Mouse (Mus musculus) myocyte (in vitro differentiated cells): ENCODE measurements around the gene Nubp1. TPM values are rescaled to one million over a fixed set of nuclear protein-coding genes. Genes with fewer than 3 reads are reported as not detected.

Source experiments
- H3K27me3 ChIP-seq: one replicate; pipeline ENCODE4 v1.6.1; 2011; ENCODE audit not compliant: control insufficient read depth, insufficient read depth, insufficient read length
- H3K36me3 ChIP-seq: one replicate; pipeline ENCODE4 v1.6.1; 2011; ENCODE audit not compliant: control insufficient read depth, insufficient read depth
- H3K4me2 ChIP-seq: one replicate; pipeline ENCODE4 v1.6.1; 2011; ENCODE audit warnings: low read depth, control low read depth
- H3K4me3 ChIP-seq: one replicate; pipeline ENCODE4 v1.5.1; 2011; ENCODE audit warnings: mild to moderate bottlenecking, control low read depth, moderate library complexity
- H3K79me2 ChIP-seq: one replicate; pipeline ENCODE4 v1.6.1; 2011; ENCODE audit not compliant: control insufficient read depth, insufficient read depth
- H3ac ChIP-seq: one replicate; pipeline ENCODE4 v1.6.1; 2011; ENCODE audit not compliant: control insufficient read depth, insufficient read length
- CEBPB ChIP-seq: IDR thresholded peaks from 2 replicates; pipeline ENCODE4 v1.6.1; 2011; ENCODE audit warnings: mild to moderate bottlenecking, moderate library complexity; ENCODE audit not compliant: poor library complexity, insufficient read depth, severe bottlenecking
- E2F4 ChIP-seq: IDR thresholded peaks from one replicate; pipeline ENCODE4 v1.6.1; 2011; ENCODE audit warnings: mild to moderate bottlenecking, control low read depth, moderate library complexity; ENCODE audit not compliant: insufficient read depth
- MAX ChIP-seq: IDR thresholded peaks from one replicate; pipeline ENCODE4 v1.6.1; 2011; ENCODE audit warnings: low read depth, mild to moderate bottlenecking, control low read depth
- MYOD1 ChIP-seq, 3 experiments: IDR thresholded peaks; one replicate each; pipeline ENCODE4 v1.6.1; 2011; ENCODE audit warnings: control low read depth in 2 of 3, low read depth in 2 of 3, mild to moderate bottlenecking in 2 of 3, moderate library complexity in 1 of 3; ENCODE audit not compliant: insufficient read length in 2 of 3, control insufficient read depth in 1 of 3
- MYOG ChIP-seq, 3 experiments: IDR thresholded peaks; one replicate each; pipeline ENCODE4 v1.6.1; 2011; ENCODE audit warnings: control low read depth in 2 of 3, low read depth in 2 of 3, mild to moderate bottlenecking in 2 of 3; ENCODE audit not compliant: insufficient read length in 2 of 3, control insufficient read depth in 1 of 3, insufficient read depth in 1 of 3
- POLR2A ChIP-seq: IDR thresholded peaks from one replicate; pipeline ENCODE4 v1.6.1; 2011; ENCODE audit warnings: low read depth, mild to moderate bottlenecking, control low read depth, moderate library complexity; ENCODE audit not compliant: insufficient read length
- POLR2AphosphoS2 ChIP-seq: IDR thresholded peaks from one replicate; pipeline ENCODE4 v1.6.1; 2011; ENCODE audit warnings: low read depth, control low read depth; ENCODE audit not compliant: insufficient read length
- REST ChIP-seq: IDR thresholded peaks from one replicate; pipeline ENCODE4 v1.6.1; 2011; ENCODE audit warnings: mild to moderate bottlenecking, control low read depth, moderate library complexity; ENCODE audit not compliant: insufficient read depth, insufficient read length
- SRF ChIP-seq: IDR thresholded peaks from one replicate; pipeline ENCODE4 v1.6.1; 2011; ENCODE audit warnings: low read depth; ENCODE audit not compliant: control insufficient read depth, insufficient read length
- TCF12 ChIP-seq: IDR thresholded peaks from one replicate; pipeline ENCODE4 v1.6.1; 2011; ENCODE audit warnings: mild to moderate bottlenecking, control low read depth; ENCODE audit not compliant: poor library complexity, insufficient read depth, severe bottlenecking
- TCF3 ChIP-seq: IDR thresholded peaks from one replicate; pipeline ENCODE4 v1.6.1; 2011; ENCODE audit warnings: low read depth, control low read depth; ENCODE audit not compliant: insufficient read length
- USF1 ChIP-seq: IDR thresholded peaks from one replicate; pipeline ENCODE4 v1.6.1; 2011; ENCODE audit warnings: low read depth, mild to moderate bottlenecking, control low read depth, moderate library complexity
- polyA plus RNA-seq: library from polyadenylated mRNA; unstranded; fragments of >200 nt; fragmentation: generic; extraction: Trizol; gene quantifications from one replicate; pipeline ENCODE4 v1.2.1, GENCODE M21; 2012; ENCODE audit warnings: missing spikeins

Nubp1 gene
- polyA plus RNA-seq, 1 experiment: 38.8 TPM

DNA sequence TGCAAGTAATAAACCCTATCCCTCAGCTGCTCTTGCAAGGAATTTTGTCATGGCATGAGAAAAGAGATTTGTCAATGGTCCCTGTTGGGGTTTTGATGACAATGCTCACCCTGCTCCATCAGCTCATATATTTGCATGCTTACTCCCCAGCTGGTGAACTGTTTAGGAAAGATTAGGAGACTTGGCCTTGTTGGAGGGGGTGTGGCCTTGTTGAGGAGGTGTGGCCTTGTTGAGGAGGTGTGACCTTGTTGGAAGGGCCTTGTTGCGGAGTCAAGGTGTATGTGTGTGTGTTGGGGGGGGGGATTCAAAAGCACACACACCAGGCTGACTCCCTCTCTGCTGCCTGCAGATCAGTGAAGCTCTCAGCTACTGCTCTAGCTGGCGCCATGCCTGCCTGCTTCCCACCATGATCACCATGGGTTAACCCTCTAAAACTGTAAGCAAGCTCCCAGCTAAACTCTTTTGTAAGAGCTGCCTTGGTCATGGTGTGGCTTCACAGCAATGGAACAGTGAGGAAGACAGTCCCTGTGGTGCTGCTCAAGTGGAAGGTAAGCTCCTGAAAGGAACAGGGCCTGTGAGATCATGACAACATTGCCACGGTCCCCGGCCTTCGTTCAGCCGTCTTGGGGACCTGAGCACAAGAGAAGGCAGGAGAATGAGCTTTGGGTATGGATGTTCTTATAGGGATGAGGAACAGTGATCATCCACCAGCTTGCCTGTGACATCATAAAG is 22.9 kb upstream of the Nubp1 start:
- TF ChIP-seq MYOG (IDR thresholded peaks at IDR 0.05; ENCODE audit: control insufficient read depth in 1 of 3, insufficient read depth in 1 of 3, insufficient read length in 2 of 3, low read depth in 2 of 3): no peak
- TF ChIP-seq MAX: no peak
- no peak for TF ChIP-seq POLR2A
- TF ChIP-seq USF1: no peak
- TF ChIP-seq REST: no peak
- TF ChIP-seq POLR2AphosphoS2: no peak
- TF ChIP-seq SRF: no peak
- TF ChIP-seq TCF3: no peak
- no peaks in the 10 kb centered on the region for H3K79me2 ChIP-seq
- H3K4me3 ChIP-seq: no peak overlapping the region
- H3ac ChIP-seq: no peak overlapping the region
- H3K36me3 ChIP-seq: no peaks in the 10 kb centered on the region
- H3K4me2 ChIP-seq: no peak overlapping the region
- peaks cover 13% of the 10 kb centered on the region for H3K27me3 ChIP-seq

DNA sequence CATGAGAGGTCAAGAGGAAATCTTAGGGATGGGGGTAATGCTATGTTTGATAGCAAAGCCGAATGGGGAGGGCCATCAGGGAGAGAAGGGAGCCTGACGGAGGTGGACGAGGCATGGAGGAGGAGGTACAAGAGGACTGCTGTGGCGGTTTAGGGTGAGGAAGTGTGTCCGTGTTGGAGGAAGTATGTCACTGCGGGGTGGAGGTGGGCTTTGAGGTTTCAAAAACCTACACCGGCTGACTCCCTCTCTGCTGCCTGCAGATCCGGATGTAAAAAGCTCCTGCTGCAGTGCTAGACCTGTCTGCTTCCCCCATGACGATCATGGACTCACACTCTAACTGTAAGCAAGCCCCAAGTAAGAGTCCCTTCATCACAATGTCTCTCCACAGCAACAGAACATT is 19.2 kb upstream of the Nubp1 start:
- H3ac ChIP-seq: no peak overlapping the region
- H3K4me3 ChIP-seq: no peak overlapping the region
- H3K27me3 ChIP-seq: peaks cover 13% of the 10 kb centered on the region
- no peak overlapping the region for H3K4me2 ChIP-seq
- TF ChIP-seq TCF12: no peak
- no peak for TF ChIP-seq MYOD1 (IDR thresholded peaks at IDR 0.05; ENCODE audit: control insufficient read depth in 1 of 3, insufficient read length in 2 of 3, low read depth in 2 of 3)
- TF ChIP-seq MYOG (IDR thresholded peaks at IDR 0.05; ENCODE audit: control insufficient read depth in 1 of 3, insufficient read depth in 1 of 3, insufficient read length in 2 of 3, low read depth in 2 of 3): no peak
- no peak for TF ChIP-seq E2F4
- TF ChIP-seq SRF: no peak
- TF ChIP-seq CEBPB: no peak
- TF ChIP-seq USF1: no peak
- no peak for TF ChIP-seq MAX
- no peak for TF ChIP-seq TCF3
- TF ChIP-seq POLR2A: no peak
- no peak for TF ChIP-seq REST
- H3K36me3 ChIP-seq: no peaks in the 10 kb centered on the region
- no peaks in the 10 kb centered on the region for H3K79me2 ChIP-seq

DNA sequence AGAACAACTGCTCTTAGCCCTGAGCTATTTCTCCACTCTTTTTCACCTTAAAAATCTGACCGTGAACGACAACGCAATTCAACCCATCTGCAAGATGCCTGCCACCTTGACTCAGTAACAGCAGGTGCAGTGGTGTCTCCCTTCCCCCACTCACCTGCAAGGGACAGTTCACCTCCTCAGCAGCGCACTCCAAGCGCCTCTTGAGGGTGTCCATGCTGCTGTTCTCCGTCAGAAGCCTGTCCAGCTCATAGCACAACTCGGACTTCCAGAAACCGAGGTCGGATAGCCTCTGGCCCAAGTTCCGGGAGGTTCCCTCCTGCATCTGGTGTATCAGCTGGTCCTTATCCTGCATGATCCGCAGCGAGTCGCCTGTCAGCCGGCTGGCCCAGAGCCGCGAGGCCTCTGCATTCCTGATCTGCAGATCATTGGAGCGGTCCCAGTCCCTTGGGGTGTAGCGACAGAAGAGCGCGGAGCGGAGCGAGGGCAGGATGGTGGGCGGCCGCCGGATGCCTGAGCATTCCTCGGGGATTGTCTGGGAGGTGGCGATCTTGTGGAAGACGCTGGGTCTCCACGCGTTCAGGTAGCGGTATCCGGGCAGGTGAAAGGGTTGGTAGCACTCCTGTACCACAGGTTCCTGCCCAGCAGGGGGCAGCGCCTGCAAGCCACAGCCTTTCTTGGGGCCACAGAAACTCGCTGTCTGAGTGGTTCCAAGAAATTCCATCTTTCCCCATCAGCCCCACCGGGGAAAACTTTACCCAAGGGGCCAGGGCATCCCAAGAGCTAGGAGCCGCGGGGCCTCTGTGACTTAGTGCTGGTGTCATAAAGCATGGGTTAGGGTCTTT is 16.8 kb upstream of the Nubp1 start, which contains the start of gene Tekt5:
Tekt5 (minus strand) TSS at position 792 of the 842 bp plus-strand sequence.
- H3K4me2 ChIP-seq: peak within 1 kb of the TSS; percentile 18
- no peak within 1 kb of the TSS for H3ac ChIP-seq
- peaks cover 13% of the 10 kb centered on the region for H3K27me3 ChIP-seq
- H3K4me3 ChIP-seq: no peak within 1 kb of the TSS
- TF ChIP-seq REST (no peak), MYOG (IDR thresholded peaks at IDR 0.05; ENCODE audit: control insufficient read depth in 1 of 3, insufficient read depth in 1 of 3, insufficient read length in 2 of 3, low read depth in 2 of 3) (peak in 1 of 3 experiments; percentile 3)
- H3K79me2 ChIP-seq: no peaks in the 10 kb centered on the region
- H3K36me3 ChIP-seq: no peaks in the 10 kb centered on the region

DNA sequence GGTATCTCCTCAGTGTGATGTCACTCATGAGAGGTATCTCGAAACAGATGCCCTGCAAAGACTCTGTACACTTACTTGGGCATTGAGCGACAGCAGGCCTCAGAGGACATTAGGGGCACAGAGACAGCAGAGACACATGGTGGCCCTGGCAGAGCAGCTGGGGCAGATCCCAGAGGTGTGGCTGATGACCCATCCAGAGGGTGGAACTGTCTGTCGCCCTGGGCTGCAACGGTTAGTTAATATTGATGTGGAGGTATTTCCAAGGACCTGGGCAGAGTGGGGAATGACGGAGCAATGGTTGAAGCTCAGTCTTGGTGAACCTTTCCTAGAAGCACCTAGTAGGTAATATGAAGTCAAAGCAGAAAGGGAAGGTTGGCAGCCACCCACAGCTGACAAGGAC is 13.0 kb upstream of the Nubp1 start:
- H3K27me3 ChIP-seq: no peaks in the 10 kb centered on the region
- H3K4me2 ChIP-seq: no peak overlapping the region
- no peaks in the 10 kb centered on the region for H3K79me2 ChIP-seq
- no peak overlapping the region for H3K4me3 ChIP-seq
- no peak overlapping the region for H3ac ChIP-seq
- TF ChIP-seq USF1: no peak
- no peak for TF ChIP-seq TCF12
- no peak for TF ChIP-seq REST
- peak in 1 of 3 experiments; percentile 8 for TF ChIP-seq MYOD1 (IDR thresholded peaks at IDR 0.05; ENCODE audit: control insufficient read depth in 1 of 3, insufficient read length in 2 of 3, low read depth in 2 of 3)
- no peak for TF ChIP-seq E2F4
- no peak for TF ChIP-seq POLR2A
- peak in 1 of 3 experiments; percentile 65 for TF ChIP-seq MYOG (IDR thresholded peaks at IDR 0.05; ENCODE audit: control insufficient read depth in 1 of 3, insufficient read depth in 1 of 3, insufficient read length in 2 of 3, low read depth in 2 of 3)
- no peak for TF ChIP-seq CEBPB
- no peak for TF ChIP-seq MAX
- no peak for TF ChIP-seq TCF3
- no peak for TF ChIP-seq POLR2AphosphoS2
- no peaks in the 10 kb centered on the region for H3K36me3 ChIP-seq

GRCm38 (mm10) chr16:10399160-10399559 is 12.6 kb upstream of the Nubp1 start:
- Histone ChIP-seq H3K4me3 (no peak overlapping the region), H3K27me3 (no peaks in the 10 kb centered on the region), H3K79me2 (no peaks in the 10 kb centered on the region), H3K36me3 (no peaks in the 10 kb centered on the region), H3K4me2 (no peak overlapping the region), H3ac (no peak overlapping the region)
- no peak for TF ChIP-seq REST
- no peak for TF ChIP-seq TCF3
- no peak for TF ChIP-seq E2F4
- no peak for TF ChIP-seq CEBPB
